Mouse (Mus musculus) CD4-positive, CD25-positive, alpha-beta regulatory T cell, adult 4 months (primary cell): Measurements from ENCODE around the gene Brca1. TPM values are rescaled to one million over a fixed set of nuclear protein-coding genes. Genes with fewer than 3 reads are reported as not detected.
"Not testable (repeated sequence)": the region's sequence is repeated elsewhere in the genome, so short reads cannot be mapped to it uniquely, and the experiment has no call there.

Source experiments
- ATAC-seq: one replicate; pipeline ENCODE4 v1.8.0; 2017
- polyA plus RNA-seq, 2 experiments: library from polyadenylated mRNA; unstranded; fragments of 100-300 nt; shearing (Covaris generic); gene quantifications; one replicate each; pipeline ENCODE4 v1.2.1; 2017

The Brca1 gene
- polyA plus RNA-seq, 2 experiments from 2014 or later = 3.5 to 4.1 TPM

- ATAC-seq = no peak
Observed at GRCm38 (mm10) chr11:101447786-101448185, 104.0 kb downstream of the Brca1 start.

GRCm38 (mm10) chr11:101446860-101447259, 104.9 kb downstream of the Brca1 start:
- ATAC-seq = not testable (repeated sequence)

- ATAC-seq = no peak
Observed at GRCm38 (mm10) chr11:101446319-101446718, 105.4 kb downstream of the Brca1 start.

GRCm38 (mm10) chr11:101442760-101443159, 109.0 kb downstream of the Brca1 start:
- no peak for ATAC-seq

- ATAC-seq = peak; percentile 97
Observed at GRCm38 (mm10) chr11:101442127-101442693, 109.5 kb downstream of the Brca1 start, which contains the start of gene Rpl27. Rpl27 (plus strand) TSS chr11:101442298.

GRCm38 (mm10) chr11:101441450-101442126, 110.2 kb downstream of the Brca1 start:
- not testable (repeated sequence) for ATAC-seq

Other genes starting within 250 kb of the Brca1 start
- 10 to 100 TPM; 68.1 to 99.6 TPM for gene Becn1, start 249.7 kb downstream of the Brca1 start, polyA plus RNA-seq
- gene Psme3, start 235.7 kb downstream of the Brca1 start, polyA plus RNA-seq = 10 to 100 TPM; 29.8 to 30.0 TPM
- gene Aoc2, start 226.9 kb downstream of the Brca1 start, polyA plus RNA-seq = 1 to 10 TPM; 2.3 to 3.0 TPM
- gene Aoc3, start 221.3 kb downstream of the Brca1 start, polyA plus RNA-seq = not detected
- not detected for gene G6pc, start 184.4 kb downstream of the Brca1 start, polyA plus RNA-seq
- 10 to 100 TPM; 36.2 to 41.6 TPM for gene Aarsd1, start 134.3 kb downstream of the Brca1 start, polyA plus RNA-seq
- 1 to 10 TPM; 1.3 to 1.8 TPM for gene Gm27029, start 127.2 kb downstream of the Brca1 start, polyA plus RNA-seq
- 1 to 10 TPM; 8.0 to 8.5 TPM for gene Rundc1, start 126.9 kb downstream of the Brca1 start, polyA plus RNA-seq
- gene Ptges3l, start 126.6 kb downstream of the Brca1 start, polyA plus RNA-seq = 1 to 10 TPM; 1.7 to 2.1 TPM
- 100 to 1,000 TPM; 407 to 740 TPM for gene Rpl27, start 109.7 kb downstream of the Brca1 start, polyA plus RNA-seq
- 100 to 1,000 TPM; 174 to 204 TPM for gene Ifi35, start 103.5 kb downstream of the Brca1 start, polyA plus RNA-seq
- gene Rnd2, start 87.0 kb downstream of the Brca1 start, polyA plus RNA-seq = under 1 TPM in 1 of 2 experiments, not detected in 1; 0.23 TPM
- 1 to 10 TPM; 1.1 to 1.5 TPM for gene Vat1, start 85.7 kb downstream of the Brca1 start, polyA plus RNA-seq
- gene Nbr1, start 194 bp upstream of the Brca1 start, polyA plus RNA-seq = 10 to 100 TPM; 70.0 to 88.4 TPM
- gene Tmem106a, start 30.3 kb upstream of the Brca1 start, polyA plus RNA-seq = 10 to 100 TPM; 10.8 to 15.2 TPM
- not detected for gene Gm11634, start 47.3 kb upstream of the Brca1 start, polyA plus RNA-seq
- gene Rdm1, start 75.2 kb upstream of the Brca1 start, polyA plus RNA-seq = 10 to 100 TPM; 86.2 to 93.4 TPM
- not detected for gene Arl4d, start 113.6 kb upstream of the Brca1 start, polyA plus RNA-seq
- 10 to 100 TPM; 30.8 to 39.0 TPM for gene Dhx8, start 181.0 kb upstream of the Brca1 start, polyA plus RNA-seq
- not detected for gene Etv4, start 233.4 kb upstream of the Brca1 start, polyA plus RNA-seq